Mouse (Mus musculus): Measurements from ENCODE around the gene Ncln. TPM values are rescaled to one million over a fixed set of nuclear protein-coding genes. Genes with fewer than 3 reads are reported as not detected.

Gene Ncln
- polyA plus RNA-seq, 1 experiment from 2014 or later: 64.7 TPM

GRCm38 (mm10) chr10:81464405-81465264 lies 31.6 kb downstream of the Ncln start:
- peak overlapping the region; percentile 9; the same call in 1 of the 2 replicates for H3K9ac ChIP-seq (ENCODE audit: low read depth, low read length)
- H3K27ac ChIP-seq (replicated peaks; ENCODE audit: low read depth, low read length): no peak overlapping the region
- H3K4me2 ChIP-seq (ENCODE audit: low read depth, low read length): peak overlapping the region; percentile 47
- peaks cover 73% of the 10 kb centered on the region for H3K27me3 ChIP-seq (replicated peaks; ENCODE audit: control insufficient read depth, insufficient read depth, low read length)
- ATAC-seq (ENCODE audit: low read depth) (peak; percentile 88), DNase-seq (ENCODE audit: low spot score) (peak; percentile 33)
- WGBS: 3% methylated on average over 30 of the region's 33 CpGs
- no peaks in the 10 kb centered on the region for H3K9me3 ChIP-seq (ENCODE audit: control insufficient read depth, low read length)
- no peaks in the 10 kb centered on the region for H3K36me3 ChIP-seq (ENCODE audit: control insufficient read depth, insufficient read depth, low read length)
- peak overlapping the region; percentile 28 for H3K4me3 ChIP-seq (ENCODE audit: low read depth, low read length)
- 0 out of 2 replicates have a peak, but pooled peaks cover 5% of the 10 kb centered on the region for H3K4me1 ChIP-seq (ENCODE audit: control insufficient read depth, insufficient read depth, low read length)

GRCm38 (mm10) chr10:81463531-81463930 lies 32.7 kb downstream of the Ncln start:
- H3K4me2 ChIP-seq (ENCODE audit: low read depth, low read length): no peak overlapping the region
- no peak overlapping the region for H3K27ac ChIP-seq (replicated peaks; ENCODE audit: low read depth, low read length)
- ATAC-seq (ENCODE audit: low read depth): no peak
- H3K9me3 ChIP-seq (ENCODE audit: control insufficient read depth, low read length): no peaks in the 10 kb centered on the region; the same call in 1 of the 2 replicates
- H3K27me3 ChIP-seq (replicated peaks; ENCODE audit: control insufficient read depth, insufficient read depth, low read length): peaks cover 82% of the 10 kb centered on the region
- 0 out of 2 replicates have a peak, but pooled peaks cover 5% of the 10 kb centered on the region for H3K4me1 ChIP-seq (ENCODE audit: control insufficient read depth, insufficient read depth, low read length)
- H3K9ac ChIP-seq (ENCODE audit: low read depth, low read length): no peak overlapping the region
- H3K36me3 ChIP-seq (ENCODE audit: control insufficient read depth, insufficient read depth, low read length): no peaks in the 10 kb centered on the region
- 63% methylated on average over 4 of the region's 4 CpGs for WGBS
- DNase-seq (ENCODE audit: low spot score): no peak
- H3K4me3 ChIP-seq (ENCODE audit: low read depth, low read length): no peak overlapping the region

- Histone ChIP-seq H3K27me3 (replicated peaks; ENCODE audit: control insufficient read depth, insufficient read depth, low read length) (peaks cover 87% of the 10 kb centered on the region), H3K27ac (replicated peaks; ENCODE audit: low read depth, low read length) (no peak overlapping the region), H3K4me1 (ENCODE audit: control insufficient read depth, insufficient read depth, low read length) (0 out of 2 replicates have a peak, but pooled peaks cover 5% of the 10 kb centered on the region), H3K36me3 (ENCODE audit: control insufficient read depth, insufficient read depth, low read length) (no peaks in the 10 kb centered on the region), H3K9me3 (ENCODE audit: control insufficient read depth, low read length) (no peaks in the 10 kb centered on the region; the same call in 1 of the 2 replicates), H3K4me3 (ENCODE audit: low read depth, low read length) (no peak overlapping the region), H3K9ac (ENCODE audit: low read depth, low read length) (no peak overlapping the region), H3K4me2 (ENCODE audit: low read depth, low read length) (no peak overlapping the region)
- DNase-seq (ENCODE audit: low spot score) (no peak), ATAC-seq (ENCODE audit: low read depth) (no peak)
- 70% methylated on average over 5 of the region's 7 CpGs for WGBS
These were observed 33.3 kb downstream of the Ncln start for GRCm38 (mm10) chr10:81462917-81463316.

GRCm38 (mm10) chr10:81462415-81462804 lies 33.8 kb downstream of the Ncln start:
- no peak for ATAC-seq (ENCODE audit: low read depth)
- 33% methylated on average over 7 of the region's 7 CpGs for WGBS
- no peak overlapping the region for H3K4me2 ChIP-seq (ENCODE audit: low read depth, low read length)
- H3K27ac ChIP-seq (replicated peaks; ENCODE audit: low read depth, low read length): no peak overlapping the region
- no peak overlapping the region for H3K9ac ChIP-seq (ENCODE audit: low read depth, low read length)
- H3K4me1 ChIP-seq (ENCODE audit: control insufficient read depth, insufficient read depth, low read length): 0 out of 2 replicates have a peak, but pooled peaks cover 5% of the 10 kb centered on the region
- no peaks in the 10 kb centered on the region for H3K36me3 ChIP-seq (ENCODE audit: control insufficient read depth, insufficient read depth, low read length)
- peaks cover 88% of the 10 kb centered on the region for H3K27me3 ChIP-seq (replicated peaks; ENCODE audit: control insufficient read depth, insufficient read depth, low read length)
- DNase-seq (ENCODE audit: low spot score): no peak
- no peak overlapping the region for H3K4me3 ChIP-seq (ENCODE audit: low read depth, low read length)
- H3K9me3 ChIP-seq (ENCODE audit: control insufficient read depth, low read length): no peaks in the 10 kb centered on the region; the same call in 1 of the 2 replicates

- Histone ChIP-seq H3K4me1 (ENCODE audit: control insufficient read depth, insufficient read depth, low read length) (0 out of 2 replicates have a peak, but pooled peaks cover 5% of the 10 kb centered on the region), H3K4me2 (ENCODE audit: low read depth, low read length) (peak overlapping the region; percentile 22), H3K9ac (ENCODE audit: low read depth, low read length) (no peak overlapping the region), H3K27ac (replicated peaks; ENCODE audit: low read depth, low read length) (no peak overlapping the region), H3K36me3 (ENCODE audit: control insufficient read depth, insufficient read depth, low read length) (no peaks in the 10 kb centered on the region), H3K9me3 (ENCODE audit: control insufficient read depth, low read length) (no peaks in the 10 kb centered on the region; the same call in 1 of the 2 replicates), H3K27me3 (replicated peaks; ENCODE audit: control insufficient read depth, insufficient read depth, low read length) (peaks cover 91% of the 10 kb centered on the region), H3K4me3 (ENCODE audit: low read depth, low read length) (no peak overlapping the region)
- WGBS: 4% methylated on average over 14 of the region's 16 CpGs
- DNase-seq (ENCODE audit: low spot score): no peak
- no peak for ATAC-seq (ENCODE audit: low read depth)
These were observed 34.3 kb downstream of the Ncln start for GRCm38 (mm10) chr10:81461673-81462414.

- H3K9ac ChIP-seq (ENCODE audit: low read depth, low read length): no peak overlapping the region
- H3K27me3 ChIP-seq (replicated peaks; ENCODE audit: control insufficient read depth, insufficient read depth, low read length): peaks cover 94% of the 10 kb centered on the region
- WGBS: 41% methylated on average over 11 of the region's 11 CpGs
- no peaks in the 10 kb centered on the region for H3K36me3 ChIP-seq (ENCODE audit: control insufficient read depth, insufficient read depth, low read length)
- ATAC-seq (ENCODE audit: low read depth) (no peak), DNase-seq (ENCODE audit: low spot score) (no peak)
- H3K4me3 ChIP-seq (ENCODE audit: low read depth, low read length): no peak overlapping the region
- H3K9me3 ChIP-seq (ENCODE audit: control insufficient read depth, low read length): no peaks in the 10 kb centered on the region; the same call in 1 of the 2 replicates
- H3K4me2 ChIP-seq (ENCODE audit: low read depth, low read length): no peak overlapping the region
- H3K4me1 ChIP-seq (ENCODE audit: control insufficient read depth, insufficient read depth, low read length): 0 out of 2 replicates have a peak, but pooled peaks cover 5% of the 10 kb centered on the region
- H3K27ac ChIP-seq (replicated peaks; ENCODE audit: low read depth, low read length): no peak overlapping the region
These were observed 35.2 kb downstream of the Ncln start for GRCm38 (mm10) chr10:81460951-81461350.

GRCm38 (mm10) chr10:81460471-81460870 lies 35.7 kb downstream of the Ncln start:
- DNase-seq (ENCODE audit: low spot score): no peak
- Histone ChIP-seq H3K4me3 (ENCODE audit: low read depth, low read length) (no peak overlapping the region), H3K27me3 (replicated peaks; ENCODE audit: control insufficient read depth, insufficient read depth, low read length) (peaks cover 94% of the 10 kb centered on the region), H3K27ac (replicated peaks; ENCODE audit: low read depth, low read length) (no peak overlapping the region), H3K9me3 (ENCODE audit: control insufficient read depth, low read length) (no peaks in the 10 kb centered on the region; the same call in 1 of the 2 replicates), H3K36me3 (ENCODE audit: control insufficient read depth, insufficient read depth, low read length) (no peaks in the 10 kb centered on the region), H3K9ac (ENCODE audit: low read depth, low read length) (no peak overlapping the region), H3K4me1 (ENCODE audit: control insufficient read depth, insufficient read depth, low read length) (0 out of 2 replicates have a peak, but pooled peaks cover 5% of the 10 kb centered on the region), H3K4me2 (ENCODE audit: low read depth, low read length) (0 out of 2 replicates have a peak overlapping the region, but pooled peaks have one; percentile 10)
- ATAC-seq (ENCODE audit: low read depth): no peak
- 29% methylated on average over 17 of the region's 20 CpGs for WGBS

GRCm38 (mm10) chr10:81459399-81459798 lies 36.8 kb downstream of the Ncln start:
- 71% methylated on average over 21 of the region's 21 CpGs for WGBS
- Histone ChIP-seq H3K4me1 (ENCODE audit: control insufficient read depth, insufficient read depth, low read length) (0 out of 2 replicates have a peak, but pooled peaks cover under 1% of the 10 kb centered on the region), H3K36me3 (ENCODE audit: control insufficient read depth, insufficient read depth, low read length) (no peaks in the 10 kb centered on the region), H3K27me3 (replicated peaks; ENCODE audit: control insufficient read depth, insufficient read depth, low read length) (peaks cover 94% of the 10 kb centered on the region), H3K27ac (replicated peaks; ENCODE audit: low read depth, low read length) (no peak overlapping the region), H3K9ac (ENCODE audit: low read depth, low read length) (no peak overlapping the region), H3K4me2 (ENCODE audit: low read depth, low read length) (no peak overlapping the region), H3K4me3 (ENCODE audit: low read depth, low read length) (no peak overlapping the region), H3K9me3 (ENCODE audit: control insufficient read depth, low read length) (no peaks in the 10 kb centered on the region; the same call in 1 of the 2 replicates)
- no peak for DNase-seq (ENCODE audit: low spot score)
- no peak for ATAC-seq (ENCODE audit: low read depth)

Measured in embryonic facial prominence, embryonic 14.5 days (tissue).